Mouse (Mus musculus): ENCODE data around the gene Pdk4. TPM values are rescaled to one million over a fixed set of nuclear protein-coding genes. Genes with fewer than 3 reads are reported as not detected.

The Pdk4 gene
- polyA plus RNA-seq, 1 experiment from 2014 or later, result 0.33 TPM

GRCm38 (mm10) chr6:5455836-5456235 is 40.3 kb downstream of the Pdk4 start:
- Histone ChIP-seq H3K27ac (ENCODE audit: low read depth, low read length) (no peak overlapping the region), H3K4me2 (ENCODE audit: low read depth, low read length) (no peak overlapping the region), H3K4me1 (ENCODE audit: control insufficient read depth, insufficient read depth, low read length) (no peaks in the 10 kb centered on the region), H3K9ac (replicated peaks; ENCODE audit: low read depth, low read length) (no peak overlapping the region), H3K4me3 (ENCODE audit: low read depth, low read length) (no peak overlapping the region), H3K36me3 (ENCODE audit: control insufficient read depth, insufficient read depth, low read length) (no peaks in the 10 kb centered on the region), H3K27me3 (ENCODE audit: control insufficient read depth, insufficient read depth, low read length) (no peaks in the 10 kb centered on the region), H3K9me3 (ENCODE audit: control insufficient read depth, low read length) (no peaks in the 10 kb centered on the region)
- no peak for ATAC-seq (ENCODE audit: low read depth)
- WGBS, result 80% methylated on average over 3 of the region's 3 CpGs

GRCm38 (mm10) chr6:5449878-5450277 is 46.2 kb downstream of the Pdk4 start:
- no peaks in the 10 kb centered on the region for H3K27me3 ChIP-seq (ENCODE audit: control insufficient read depth, insufficient read depth, low read length)
- no peak overlapping the region for H3K27ac ChIP-seq (ENCODE audit: low read depth, low read length)
- no peak overlapping the region for H3K4me3 ChIP-seq (ENCODE audit: low read depth, low read length)
- WGBS, result 92% methylated on average over 5 of the region's 5 CpGs
- no peaks in the 10 kb centered on the region for H3K4me1 ChIP-seq (ENCODE audit: control insufficient read depth, insufficient read depth, low read length)
- H3K9me3 ChIP-seq (ENCODE audit: control insufficient read depth, low read length), result no peaks in the 10 kb centered on the region
- H3K9ac ChIP-seq (replicated peaks; ENCODE audit: low read depth, low read length), result no peak overlapping the region
- no peak overlapping the region for H3K4me2 ChIP-seq (ENCODE audit: low read depth, low read length)
- no peaks in the 10 kb centered on the region for H3K36me3 ChIP-seq (ENCODE audit: control insufficient read depth, insufficient read depth, low read length)
- ATAC-seq (ENCODE audit: low read depth), result no peak

- no peak for ATAC-seq (ENCODE audit: low read depth)
- 76% methylated on average over 4 of the region's 4 CpGs for WGBS
- Histone ChIP-seq H3K4me2 (ENCODE audit: low read depth, low read length) (no peak overlapping the region), H3K4me1 (ENCODE audit: control insufficient read depth, insufficient read depth, low read length) (no peaks in the 10 kb centered on the region), H3K27ac (ENCODE audit: low read depth, low read length) (no peak overlapping the region), H3K4me3 (ENCODE audit: low read depth, low read length) (no peak overlapping the region), H3K9ac (replicated peaks; ENCODE audit: low read depth, low read length) (no peak overlapping the region), H3K36me3 (ENCODE audit: control insufficient read depth, insufficient read depth, low read length) (no peaks in the 10 kb centered on the region), H3K27me3 (ENCODE audit: control insufficient read depth, insufficient read depth, low read length) (no peaks in the 10 kb centered on the region), H3K9me3 (ENCODE audit: control insufficient read depth, low read length) (no peaks in the 10 kb centered on the region)
Observed at GRCm38 (mm10) chr6:5448396-5448795, 47.7 kb downstream of the Pdk4 start.

GRCm38 (mm10) chr6:5447546-5447945 is 48.6 kb downstream of the Pdk4 start:
- H3K4me1 ChIP-seq (ENCODE audit: control insufficient read depth, insufficient read depth, low read length), result no peaks in the 10 kb centered on the region
- no peaks in the 10 kb centered on the region for H3K9me3 ChIP-seq (ENCODE audit: control insufficient read depth, low read length)
- no peaks in the 10 kb centered on the region for H3K27me3 ChIP-seq (ENCODE audit: control insufficient read depth, insufficient read depth, low read length)
- no peak overlapping the region for H3K4me3 ChIP-seq (ENCODE audit: low read depth, low read length)
- ATAC-seq (ENCODE audit: low read depth), result peak; percentile 54; the same call in 1 of the 2 replicates
- H3K4me2 ChIP-seq (ENCODE audit: low read depth, low read length), result no peak overlapping the region
- H3K9ac ChIP-seq (replicated peaks; ENCODE audit: low read depth, low read length), result no peak overlapping the region
- no peak overlapping the region for H3K27ac ChIP-seq (ENCODE audit: low read depth, low read length)
- no peaks in the 10 kb centered on the region for H3K36me3 ChIP-seq (ENCODE audit: control insufficient read depth, insufficient read depth, low read length)
- WGBS, result 28% methylated on average over 6 of the region's 6 CpGs

- Histone ChIP-seq H3K9ac (replicated peaks; ENCODE audit: low read depth, low read length) (no peak overlapping the region), H3K27ac (ENCODE audit: low read depth, low read length) (no peak overlapping the region), H3K27me3 (ENCODE audit: control insufficient read depth, insufficient read depth, low read length) (no peaks in the 10 kb centered on the region), H3K36me3 (ENCODE audit: control insufficient read depth, insufficient read depth, low read length) (no peaks in the 10 kb centered on the region), H3K9me3 (ENCODE audit: control insufficient read depth, low read length) (no peaks in the 10 kb centered on the region), H3K4me3 (ENCODE audit: low read depth, low read length) (no peak overlapping the region), H3K4me2 (ENCODE audit: low read depth, low read length) (no peak overlapping the region), H3K4me1 (ENCODE audit: control insufficient read depth, insufficient read depth, low read length) (no peaks in the 10 kb centered on the region)
- 95% methylated on average over 4 of the region's 4 CpGs for WGBS
- no peak for ATAC-seq (ENCODE audit: low read depth)
Observed at GRCm38 (mm10) chr6:5447013-5447412, 49.1 kb downstream of the Pdk4 start.

- H3K4me2 ChIP-seq (ENCODE audit: low read depth, low read length), result no peak overlapping the region
- WGBS, result 92% methylated on average over 5 of the region's 5 CpGs
- H3K4me3 ChIP-seq (ENCODE audit: low read depth, low read length), result no peak overlapping the region
- ATAC-seq (ENCODE audit: low read depth), result no peak
- H3K9me3 ChIP-seq (ENCODE audit: control insufficient read depth, low read length), result no peaks in the 10 kb centered on the region
- H3K27ac ChIP-seq (ENCODE audit: low read depth, low read length), result no peak overlapping the region
- H3K4me1 ChIP-seq (ENCODE audit: control insufficient read depth, insufficient read depth, low read length), result no peaks in the 10 kb centered on the region
- H3K9ac ChIP-seq (replicated peaks; ENCODE audit: low read depth, low read length), result no peak overlapping the region
- no peaks in the 10 kb centered on the region for H3K27me3 ChIP-seq (ENCODE audit: control insufficient read depth, insufficient read depth, low read length)
- H3K36me3 ChIP-seq (ENCODE audit: control insufficient read depth, insufficient read depth, low read length), result no peaks in the 10 kb centered on the region
Observed at GRCm38 (mm10) chr6:5444331-5444898, 51.7 kb downstream of the Pdk4 start.

GRCm38 (mm10) chr6:5443104-5443863 is 52.8 kb downstream of the Pdk4 start:
- Histone ChIP-seq H3K9me3 (ENCODE audit: control insufficient read depth, low read length) (no peaks in the 10 kb centered on the region), H3K4me3 (ENCODE audit: low read depth, low read length) (no peak overlapping the region), H3K4me2 (ENCODE audit: low read depth, low read length) (no peak overlapping the region), H3K9ac (replicated peaks; ENCODE audit: low read depth, low read length) (no peak overlapping the region), H3K27ac (ENCODE audit: low read depth, low read length) (no peak overlapping the region), H3K27me3 (ENCODE audit: control insufficient read depth, insufficient read depth, low read length) (no peaks in the 10 kb centered on the region), H3K4me1 (ENCODE audit: control insufficient read depth, insufficient read depth, low read length) (no peaks in the 10 kb centered on the region), H3K36me3 (ENCODE audit: control insufficient read depth, insufficient read depth, low read length) (no peaks in the 10 kb centered on the region)
- no peak for ATAC-seq (ENCODE audit: low read depth)
- WGBS, result 36% methylated on average over 13 of the region's 13 CpGs

GRCm38 (mm10) chr6:5442316-5443085 is 53.6 kb downstream of the Pdk4 start:
- Histone ChIP-seq H3K27ac (ENCODE audit: low read depth, low read length) (no peak overlapping the region), H3K4me3 (ENCODE audit: low read depth, low read length) (no peak overlapping the region), H3K27me3 (ENCODE audit: control insufficient read depth, insufficient read depth, low read length) (no peaks in the 10 kb centered on the region), H3K36me3 (ENCODE audit: control insufficient read depth, insufficient read depth, low read length) (no peaks in the 10 kb centered on the region), H3K9me3 (ENCODE audit: control insufficient read depth, low read length) (no peaks in the 10 kb centered on the region), H3K4me1 (ENCODE audit: control insufficient read depth, insufficient read depth, low read length) (no peaks in the 10 kb centered on the region), H3K9ac (replicated peaks; ENCODE audit: low read depth, low read length) (no peak overlapping the region), H3K4me2 (ENCODE audit: low read depth, low read length) (no peak overlapping the region)
- peak; percentile 35; the same call in 1 of the 2 replicates for ATAC-seq (ENCODE audit: low read depth)
- 22% methylated on average over 14 of the region's 14 CpGs for WGBS

GRCm38 (mm10) chr6:5441221-5441620 is 54.9 kb downstream of the Pdk4 start:
- no peaks in the 10 kb centered on the region for H3K9me3 ChIP-seq (ENCODE audit: control insufficient read depth, low read length)
- no peak overlapping the region for H3K9ac ChIP-seq (replicated peaks; ENCODE audit: low read depth, low read length)
- no peak overlapping the region for H3K27ac ChIP-seq (ENCODE audit: low read depth, low read length)
- 88% methylated on average over 6 of the region's 6 CpGs for WGBS
- H3K4me2 ChIP-seq (ENCODE audit: low read depth, low read length), result no peak overlapping the region
- ATAC-seq (ENCODE audit: low read depth), result no peak
- no peaks in the 10 kb centered on the region for H3K27me3 ChIP-seq (ENCODE audit: control insufficient read depth, insufficient read depth, low read length)
- no peaks in the 10 kb centered on the region for H3K36me3 ChIP-seq (ENCODE audit: control insufficient read depth, insufficient read depth, low read length)
- no peaks in the 10 kb centered on the region for H3K4me1 ChIP-seq (ENCODE audit: control insufficient read depth, insufficient read depth, low read length)
- no peak overlapping the region for H3K4me3 ChIP-seq (ENCODE audit: low read depth, low read length)
